Mouse (Mus musculus) embryo, embryonic 10 days (tissue): ENCODE data around the gene Ing5.
"Not testable (repeated sequence)": the region's sequence is repeated elsewhere in the genome, so short reads cannot be mapped to it uniquely, and the experiment has no call there.

Source experiments
- DNase-seq: peaks from one replicate; pipeline ENCODE4 v3.0.0-alpha.2; 2015; ENCODE audit warnings: low spot score

Gene Ing5

DNA sequence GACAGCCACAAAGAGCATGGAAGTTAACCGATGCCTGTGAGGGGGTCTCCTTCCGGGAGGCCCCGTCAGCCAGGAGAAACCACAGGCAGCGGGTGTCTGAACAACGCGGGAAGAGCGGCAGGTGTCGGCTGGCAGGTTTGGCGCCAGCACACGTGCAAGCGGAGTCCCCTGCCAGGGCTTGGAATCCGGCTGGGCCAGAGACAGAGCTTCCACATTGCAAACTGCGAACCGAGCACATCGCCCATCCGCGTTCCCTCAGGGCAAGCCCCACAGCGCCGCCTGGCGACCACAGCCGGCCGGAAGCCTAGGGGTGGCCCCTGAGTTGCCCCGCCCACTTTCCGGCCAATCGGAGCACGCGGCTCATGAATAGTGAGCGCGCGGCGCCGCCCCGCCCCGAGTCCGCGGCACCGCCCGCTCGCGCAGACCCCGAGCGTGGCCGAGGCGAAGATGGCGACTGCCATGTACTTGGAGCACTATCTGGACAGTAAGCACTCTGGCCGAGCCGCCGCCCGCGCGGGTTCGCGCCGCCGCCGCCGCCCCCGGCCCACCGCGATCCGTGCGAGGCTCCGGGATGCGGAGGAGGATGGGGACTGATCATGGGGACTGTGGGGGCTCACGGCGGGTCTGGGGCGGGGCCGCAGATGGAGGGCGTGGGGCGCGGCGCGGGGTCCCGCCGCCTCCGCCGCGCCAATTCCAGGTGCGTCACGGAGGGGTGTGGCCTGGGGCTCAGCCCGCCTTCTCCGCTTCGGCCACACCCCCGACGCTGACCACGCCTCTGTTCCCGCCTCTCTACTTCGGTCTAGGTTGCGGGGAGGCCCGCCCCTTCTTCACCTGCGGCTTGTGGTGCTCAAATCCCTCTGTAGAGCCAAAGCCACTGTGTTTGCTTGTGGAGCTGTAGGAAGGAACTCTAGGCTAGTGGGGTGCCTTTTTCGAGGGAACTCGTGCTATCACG lies at the start of gene Ing5:
Ing5 (plus strand) TSS at position 410 of the 952 bp plus-strand sequence.
- DNase-seq, result peak; percentile 98

DNA sequence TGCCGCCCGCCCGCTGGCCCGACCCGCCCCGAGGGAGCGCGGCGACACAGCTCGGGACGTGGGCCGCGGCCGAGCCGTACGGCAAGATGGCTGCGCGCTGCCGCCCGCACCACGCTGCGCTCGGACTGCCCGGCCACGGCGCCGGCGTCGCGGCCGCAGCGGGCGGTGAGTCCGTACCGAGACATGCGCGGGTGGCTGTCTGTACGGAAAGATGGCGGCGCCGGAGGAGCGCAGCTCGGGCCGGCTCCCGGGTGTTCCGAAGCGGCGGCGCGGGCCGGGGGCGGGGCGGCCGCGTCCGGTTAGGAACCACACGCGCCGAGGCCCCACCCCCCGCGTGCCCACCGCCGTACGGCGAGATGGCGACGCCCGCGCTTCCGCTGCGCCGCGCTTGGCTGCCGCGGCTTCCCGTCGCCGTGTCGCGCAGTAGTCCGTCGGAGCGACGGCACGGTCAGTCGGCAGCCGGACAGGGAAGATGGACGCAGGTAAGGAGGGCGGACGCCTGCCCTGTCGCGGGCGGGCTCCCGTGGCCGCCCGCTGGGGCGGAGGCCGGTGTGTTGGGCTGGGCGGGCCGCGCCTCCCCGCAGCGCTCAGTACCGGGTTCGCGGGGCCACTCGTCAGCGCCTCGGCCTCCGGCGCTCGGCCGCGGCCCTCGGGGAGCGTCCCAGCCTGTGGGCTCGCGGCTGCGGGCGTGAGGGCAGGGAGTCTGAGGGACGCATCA lies 49.0 kb upstream of the Ing5 start, which contains the start of gene Thap4:
Thap4 (minus strand) TSS at position 292 of the 718 bp plus-strand sequence.
- peak; percentile 91 for DNase-seq

DNA sequence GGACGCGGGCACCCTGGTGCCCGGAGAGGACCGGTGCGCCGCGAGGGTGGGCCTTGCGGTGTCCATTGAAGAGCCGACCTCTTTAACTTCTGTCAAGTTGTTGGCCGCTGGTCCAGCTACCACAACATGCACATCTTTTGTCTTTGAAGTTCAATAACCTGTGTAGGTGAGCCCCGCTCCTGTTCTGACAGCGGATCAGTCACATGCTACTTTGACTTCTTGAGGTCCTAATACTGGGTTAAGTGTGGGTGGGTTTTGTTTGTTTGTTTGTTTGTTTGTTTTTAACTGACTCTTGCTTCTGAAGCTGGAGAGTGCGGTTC lies 48.5 kb upstream of the Ing5 start:
- no peak for DNase-seq

DNA sequence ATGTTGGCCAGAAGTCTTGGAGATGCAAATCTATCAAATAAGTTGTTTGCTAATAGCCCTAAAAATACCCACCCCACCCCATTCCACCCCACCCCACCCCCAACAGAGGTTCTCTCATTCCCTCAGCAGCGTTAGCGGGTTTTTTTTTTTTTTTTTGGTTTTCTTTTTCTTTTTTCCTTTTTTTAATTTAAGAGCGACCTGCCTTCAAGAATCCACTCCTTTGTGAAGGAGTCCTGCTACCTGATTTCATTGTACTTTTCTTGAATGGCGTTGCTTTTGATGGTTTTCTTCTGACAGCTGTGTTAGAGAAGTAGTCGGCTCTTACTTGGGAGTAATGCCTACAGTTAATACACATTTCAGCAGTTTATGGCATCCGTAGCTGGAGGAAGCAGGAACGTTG lies 48.1 kb upstream of the Ing5 start:
- DNase-seq, result no peak

DNA sequence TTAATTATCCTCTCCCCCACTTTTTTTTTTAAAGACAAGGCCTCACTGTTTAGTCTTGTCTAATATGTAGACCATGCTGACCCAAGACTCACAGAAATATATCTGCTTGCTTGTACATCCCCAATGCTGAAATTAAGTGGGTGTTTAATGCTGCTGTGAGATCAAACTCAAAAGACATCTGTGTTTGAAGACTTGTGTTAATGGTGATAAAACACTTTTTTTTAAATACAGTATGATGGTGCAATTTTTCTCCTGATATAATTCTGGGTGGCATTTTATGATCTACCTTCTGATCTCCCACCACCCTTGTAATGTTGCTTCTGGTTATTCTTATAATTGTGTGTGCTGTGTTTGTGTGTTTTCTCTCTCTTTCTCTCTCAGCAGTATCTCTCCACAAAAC lies 47.6 kb upstream of the Ing5 start:
- no peak for DNase-seq

DNA sequence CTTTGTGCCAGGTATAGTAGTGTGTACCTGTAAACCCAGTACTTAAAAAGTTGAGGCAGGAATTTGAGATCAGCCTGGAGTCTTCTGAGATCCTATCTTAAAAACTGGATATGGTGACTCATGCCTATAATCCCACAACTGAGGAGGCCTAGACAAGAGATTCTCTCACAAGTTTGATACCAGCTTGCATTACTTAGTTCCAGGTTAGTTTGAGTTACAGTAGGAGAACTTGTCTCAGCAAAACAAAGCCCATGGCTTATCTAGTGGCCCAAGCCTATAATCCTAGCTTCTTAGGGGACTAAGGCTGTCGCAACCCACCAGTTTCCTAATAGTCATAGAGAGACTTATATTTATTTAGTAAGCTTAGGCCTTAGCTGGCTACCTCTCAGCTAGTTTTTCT lies 43.7 kb upstream of the Ing5 start:
- no peak for DNase-seq

DNA sequence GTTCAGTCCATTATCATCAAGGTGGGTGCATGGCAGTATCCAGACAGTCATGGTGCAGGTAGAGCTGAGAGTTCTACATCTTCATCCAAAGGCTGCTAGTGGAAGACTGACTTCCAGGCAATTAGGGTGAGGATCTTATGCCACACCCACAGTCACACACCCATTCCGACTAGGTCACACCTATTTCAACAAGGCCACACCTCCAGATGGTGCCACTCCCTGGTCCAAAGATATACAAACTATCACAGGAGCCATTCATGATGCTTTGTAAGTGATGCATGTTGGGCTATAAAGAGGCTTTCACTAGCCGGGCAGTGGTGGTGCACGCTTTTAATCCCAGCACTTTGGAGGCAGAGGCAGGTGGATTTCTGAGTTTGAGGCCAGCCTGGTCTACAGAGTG lies 40.2 kb upstream of the Ing5 start:
- not testable (repeated sequence) for DNase-seq

DNA sequence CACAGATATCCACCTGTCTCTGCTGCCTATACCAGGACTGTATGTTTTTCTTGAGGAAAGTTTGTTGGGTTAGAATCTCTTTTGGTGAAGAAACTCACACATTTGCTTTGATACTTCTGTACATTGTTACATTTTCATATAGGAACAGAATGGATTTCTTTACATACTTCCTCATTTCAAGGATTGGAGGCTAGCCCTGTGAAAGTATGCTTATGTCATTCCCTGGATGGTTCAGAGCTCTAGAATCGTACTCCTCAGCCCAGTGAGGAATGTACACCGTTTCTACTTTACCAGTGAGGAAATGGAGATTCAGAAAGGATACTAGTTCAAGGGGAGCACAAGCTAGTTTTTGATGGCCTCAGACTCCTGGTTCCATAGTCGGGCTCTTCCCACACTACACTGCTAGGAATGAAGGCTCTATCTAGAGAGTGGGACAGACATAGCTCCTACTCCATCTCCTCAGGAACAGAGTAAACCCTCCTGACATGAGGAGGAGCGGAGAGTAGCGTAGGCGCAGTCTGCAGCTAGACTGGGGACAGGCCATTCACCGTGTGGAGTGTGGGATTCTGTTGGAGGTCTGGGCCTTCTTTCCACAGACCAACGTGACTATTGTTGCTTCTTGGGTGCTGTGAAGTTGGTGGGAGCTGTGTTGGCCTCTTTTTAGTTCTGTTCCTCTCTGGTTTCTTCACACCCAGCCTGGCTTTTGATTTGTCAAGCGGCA lies 38.7 kb upstream of the Ing5 start:
- no peak for DNase-seq

DNA sequence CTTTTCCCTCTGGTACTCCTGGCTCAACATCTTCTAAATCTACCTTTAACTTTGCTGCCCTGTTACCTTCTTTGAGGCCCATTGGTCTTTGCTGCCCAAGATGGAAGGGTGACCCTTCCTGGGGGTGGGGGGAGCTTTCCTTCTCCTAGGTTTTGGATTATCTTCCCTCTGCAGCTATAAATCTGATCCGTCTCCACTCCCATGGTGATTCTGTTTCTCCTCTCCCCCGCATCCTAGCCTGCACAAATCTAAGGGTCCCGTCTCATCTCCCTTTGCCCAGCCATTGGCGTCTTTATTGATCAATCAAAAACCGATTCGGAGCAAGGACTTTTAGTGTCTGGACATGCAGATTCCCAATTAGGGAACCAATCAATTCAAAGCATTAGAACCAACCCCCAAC lies 36.2 kb upstream of the Ing5 start:
- DNase-seq, result no peak

DNA sequence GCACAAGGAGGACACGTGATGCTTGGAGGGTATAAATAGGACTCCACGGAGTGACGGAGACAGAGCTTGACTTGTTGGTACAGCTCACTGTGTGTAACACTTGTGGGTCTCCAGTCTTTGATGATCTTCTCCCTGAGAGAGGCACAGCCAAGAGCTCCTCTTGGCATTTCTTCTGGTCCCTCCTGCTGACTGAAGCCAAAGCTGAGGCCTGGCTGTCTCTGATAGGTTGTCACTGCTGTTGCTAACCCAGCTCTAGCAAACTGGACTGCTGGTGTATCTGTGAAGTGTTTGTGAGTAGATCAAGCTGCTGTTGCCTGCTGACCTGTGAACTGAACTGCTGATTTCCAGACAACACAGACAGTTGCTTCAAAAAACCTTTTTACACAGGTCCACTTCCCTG lies 33.9 kb upstream of the Ing5 start:
- DNase-seq, result no peak

DNA sequence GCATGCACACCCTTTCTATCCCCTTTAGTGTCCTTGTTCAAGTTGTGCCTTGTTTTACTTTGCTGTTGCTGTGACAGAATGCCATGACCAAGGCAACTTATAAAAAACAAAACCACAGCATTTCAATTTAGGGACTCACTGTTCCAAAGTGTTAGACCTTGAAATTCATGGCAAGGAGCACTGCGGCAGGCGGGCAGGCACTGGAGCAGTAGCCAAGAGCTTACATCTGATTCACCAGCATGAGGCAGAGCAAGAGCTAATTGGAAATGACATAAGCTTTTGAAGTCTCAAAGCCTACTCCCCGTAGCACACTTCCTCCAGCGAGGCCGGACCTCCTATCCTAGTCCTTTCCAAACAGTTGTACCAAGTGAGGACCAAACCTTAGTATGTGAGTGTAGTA lies 27.1 kb upstream of the Ing5 start:
- no peak for DNase-seq

DNA sequence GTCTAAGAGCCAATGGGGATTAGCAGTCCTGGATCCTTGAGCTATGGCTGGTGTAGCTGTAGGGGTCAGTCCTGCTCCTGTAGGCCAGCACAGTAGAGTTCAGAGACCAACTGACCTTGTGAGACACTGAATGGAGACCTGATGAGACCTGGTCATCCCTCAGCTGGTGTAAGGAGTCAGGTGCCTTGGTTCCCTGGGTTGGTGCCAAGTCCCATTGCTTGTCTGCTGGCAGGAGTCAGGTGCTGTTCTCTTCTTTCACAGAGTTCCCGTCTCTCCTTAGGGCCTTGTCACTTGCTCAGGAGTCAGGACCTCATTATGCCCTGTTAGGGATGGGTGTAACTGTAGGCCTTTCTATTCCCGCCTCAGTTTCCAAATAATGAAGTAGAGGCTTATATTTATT lies 16.9 kb upstream of the Ing5 start:
- DNase-seq, result no peak

DNA sequence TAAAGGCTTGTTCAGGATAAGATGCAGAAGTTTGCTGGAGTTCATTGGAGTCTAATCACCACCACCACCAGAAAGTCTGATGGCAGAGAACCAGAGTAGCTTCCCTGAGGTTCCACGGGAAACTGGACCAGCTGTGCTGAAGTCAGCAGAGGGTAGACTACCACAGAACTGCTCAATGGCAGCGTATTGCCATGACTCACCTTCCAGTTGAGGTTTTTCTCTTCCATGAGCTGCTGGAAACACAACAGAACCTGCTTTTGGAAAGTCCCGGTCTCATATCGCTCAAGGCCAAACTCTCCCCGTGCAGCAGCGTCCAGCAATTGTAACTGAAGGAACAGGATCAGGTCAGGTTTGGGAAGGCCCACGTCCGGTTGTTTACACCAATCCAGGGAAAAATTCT lies 9.2 kb upstream of the Ing5 start:
- no peak for DNase-seq

DNA sequence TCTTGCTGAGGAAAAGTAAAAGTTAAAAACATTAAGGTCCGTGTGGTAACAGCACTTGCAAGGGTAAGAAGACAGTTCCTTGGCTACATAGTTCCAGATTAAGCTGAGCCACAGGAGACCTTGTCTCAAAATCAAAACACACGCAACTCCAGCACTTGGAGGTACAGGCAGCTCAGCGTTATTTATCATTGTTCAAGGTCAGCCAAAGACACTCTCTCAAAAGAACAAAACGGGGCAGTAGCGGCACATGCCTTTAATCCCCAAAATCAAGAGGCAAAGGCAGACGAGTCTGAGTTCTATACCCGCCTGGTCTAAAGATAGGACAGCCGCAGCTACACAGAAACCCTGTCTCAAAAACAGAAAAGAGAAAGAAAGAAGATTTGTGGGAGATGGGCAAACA lies 7.9 kb upstream of the Ing5 start:
- DNase-seq, result no peak

DNA sequence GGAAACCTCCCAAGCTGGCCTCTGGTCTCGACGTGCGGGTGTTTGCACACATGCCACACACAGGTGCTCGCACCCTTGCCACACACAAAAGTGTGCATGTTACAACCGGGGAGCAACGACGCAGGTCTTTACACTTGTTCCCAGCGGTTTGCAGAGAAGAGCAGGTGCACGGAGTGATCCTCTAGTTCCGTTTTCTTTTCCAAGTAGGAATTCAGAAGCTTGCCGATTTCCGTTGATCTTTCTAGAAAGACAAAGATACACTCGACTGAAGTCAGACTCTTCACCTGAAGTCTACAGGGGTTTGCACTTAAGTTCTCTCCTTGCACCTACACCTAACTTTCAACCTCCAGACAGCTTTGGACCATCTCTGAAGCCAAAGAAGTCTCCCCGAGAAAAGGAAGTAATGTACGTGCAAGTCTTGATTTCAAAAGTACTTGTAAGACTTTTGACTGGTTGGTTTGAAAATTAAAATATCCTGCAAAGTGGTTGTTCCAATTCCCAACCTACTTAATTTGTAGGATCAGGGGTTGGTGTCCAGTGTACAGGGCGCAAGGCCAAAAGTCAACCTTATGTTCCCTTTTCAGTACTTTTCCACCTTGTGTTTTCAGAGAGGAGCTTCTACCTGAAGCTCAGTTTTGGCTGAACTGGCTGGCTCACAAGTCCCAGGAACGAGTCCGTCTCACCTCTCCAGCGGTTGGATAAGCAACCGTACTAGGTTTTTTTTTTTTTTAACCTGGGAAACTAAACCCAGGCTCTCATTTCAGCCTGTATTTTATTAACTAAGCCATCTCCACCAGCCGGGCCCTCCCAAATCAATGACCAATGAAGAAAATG lies 2.9 kb upstream of the Ing5 start:
- DNase-seq, result no peak

DNA sequence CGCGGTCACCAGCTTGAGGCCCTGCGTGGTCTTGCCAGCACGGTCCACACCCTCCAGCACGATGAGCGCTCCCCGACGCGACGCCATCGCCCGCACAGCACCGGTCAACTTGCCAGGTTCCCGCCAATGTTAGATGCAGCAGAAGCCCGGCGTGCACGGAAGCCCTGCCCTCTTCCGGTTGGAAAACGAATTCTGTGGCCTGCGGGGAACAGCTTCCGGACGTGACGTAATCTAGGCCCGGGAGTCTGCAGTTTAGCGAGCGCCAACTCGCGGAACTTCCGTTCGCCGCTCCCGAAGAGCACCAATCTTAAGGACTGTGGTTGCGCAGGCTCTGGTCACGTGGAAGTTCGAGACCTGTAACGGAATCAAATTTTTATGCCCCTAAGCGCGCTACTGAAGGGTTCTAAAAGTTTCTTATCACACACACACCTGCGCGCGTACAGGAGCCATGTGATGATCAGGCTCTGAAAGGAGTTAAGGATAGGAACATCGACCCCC lies 2.0 kb upstream of the Ing5 start, which contains the start of gene Dtymk:
Dtymk (minus strand) TSS at position 194 of the 498 bp plus-strand sequence.
- peak; percentile 98 for DNase-seq

DNA sequence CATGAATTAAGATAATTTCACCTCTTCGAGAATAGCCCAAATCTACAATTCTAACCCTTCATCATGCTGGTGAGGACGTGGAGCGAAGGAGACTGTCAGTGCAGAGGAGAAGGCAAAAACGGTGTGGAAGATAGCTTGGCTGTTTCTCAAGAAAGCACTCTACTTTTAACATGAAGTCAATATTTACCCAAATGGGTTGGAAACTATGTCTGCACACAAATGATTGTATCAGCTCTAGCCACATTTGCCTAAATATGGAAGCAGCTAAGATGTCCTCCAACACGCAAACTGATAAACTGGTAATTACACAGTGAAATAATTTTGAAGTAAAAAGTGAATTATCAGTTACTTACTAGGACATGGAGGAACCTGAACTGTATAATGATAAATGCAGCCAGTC lies 994 bp upstream of the Ing5 start:
- no peak for DNase-seq

DNA sequence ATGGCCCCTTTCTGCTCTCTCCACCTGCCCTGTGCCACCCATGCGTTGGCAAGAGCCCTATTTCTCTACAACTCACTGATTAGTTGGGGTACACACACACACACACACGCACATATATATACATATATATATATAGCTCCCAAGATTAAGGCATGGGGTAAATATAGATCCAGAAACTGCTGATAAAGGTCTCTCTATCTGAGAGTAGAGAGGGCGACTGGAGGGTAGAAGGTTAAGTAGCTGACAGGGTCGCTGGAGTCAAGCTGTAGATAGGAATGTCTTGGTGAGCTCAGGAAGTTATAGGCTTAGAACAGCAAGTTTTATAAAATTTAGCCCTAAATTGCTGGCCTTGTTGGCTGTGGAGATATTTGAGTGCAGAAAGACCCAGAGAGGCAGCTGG lies 1.1 kb downstream of the Ing5 start:
- DNase-seq, result no peak

DNA sequence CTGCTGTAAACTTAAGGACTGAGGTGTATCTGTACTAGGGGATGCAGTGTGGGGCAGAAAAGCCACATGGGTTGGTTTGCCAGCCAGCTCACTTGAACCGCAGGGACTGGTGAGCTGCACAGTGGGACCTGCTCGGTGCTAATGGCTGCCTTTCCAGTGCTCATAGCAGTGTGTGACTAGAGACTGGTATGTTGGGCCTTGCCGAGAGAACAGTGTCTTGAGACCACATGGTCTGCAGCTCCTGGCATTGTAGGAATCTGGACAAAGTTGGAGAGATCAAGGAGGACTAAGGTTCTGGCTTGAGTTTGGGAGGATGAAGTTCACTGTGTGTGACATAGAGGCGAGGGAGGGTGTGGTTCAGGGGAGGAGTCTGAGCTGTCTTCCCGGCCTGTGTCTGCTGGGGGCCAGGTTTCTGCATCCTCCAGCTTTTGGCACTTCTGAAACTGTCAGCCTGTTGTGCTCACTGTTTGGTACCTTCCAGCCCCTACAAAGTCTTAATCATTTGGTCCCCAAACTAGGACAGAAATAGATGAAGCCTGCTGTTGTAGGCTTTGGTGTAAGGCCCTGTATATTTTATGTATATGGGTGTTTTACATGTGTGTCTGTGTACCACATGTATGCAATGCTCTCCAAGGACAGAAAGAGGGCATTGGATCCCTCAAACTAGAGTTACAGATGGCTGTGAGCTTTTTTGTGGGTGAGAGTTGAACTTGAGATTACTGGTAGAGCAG lies 1.6 kb downstream of the Ing5 start:
- no peak for DNase-seq

DNA sequence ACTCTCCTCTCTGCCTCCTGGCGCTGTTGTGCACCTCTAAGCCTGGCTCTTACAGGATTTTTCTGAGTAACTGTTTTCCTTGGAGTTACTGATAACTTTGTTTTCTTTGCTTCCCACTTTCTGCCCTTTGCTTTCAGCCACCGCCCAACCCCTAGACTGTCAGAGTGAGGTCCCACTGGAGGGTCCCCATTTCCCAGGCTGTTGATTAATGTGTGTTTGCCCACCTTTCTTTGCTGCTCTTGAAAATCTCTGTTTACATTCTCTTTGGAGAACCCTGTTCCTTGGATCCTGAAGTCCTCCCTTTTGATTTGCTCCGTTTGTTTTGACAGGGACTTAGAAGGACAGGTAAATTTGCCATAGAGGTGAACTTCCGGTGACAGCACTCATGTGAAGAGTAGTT lies 5.1 kb downstream of the Ing5 start:
- no peak for DNase-seq

DNA sequence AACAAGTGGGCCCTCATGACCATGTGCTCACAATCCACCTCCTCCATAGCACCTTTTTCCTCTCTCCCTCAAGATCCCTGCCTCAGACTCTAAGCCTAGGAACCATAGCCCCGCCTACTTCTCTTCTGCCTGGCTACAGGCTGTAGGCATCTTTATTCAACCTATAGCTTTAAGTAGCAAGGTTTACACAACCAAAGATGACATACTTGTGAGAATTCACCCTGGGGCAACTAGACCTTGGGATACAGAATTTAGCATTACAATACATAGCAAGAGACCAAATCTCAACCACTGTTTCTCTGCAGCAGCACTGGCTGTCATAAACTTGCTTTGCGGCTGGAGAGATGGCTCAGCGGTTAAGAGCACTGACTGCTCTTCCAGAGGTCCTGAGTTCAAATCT lies 6.2 kb downstream of the Ing5 start:
- no peak for DNase-seq
